Mouse (Mus musculus): ENCODE results near the gene Asphd2.

DNA sequence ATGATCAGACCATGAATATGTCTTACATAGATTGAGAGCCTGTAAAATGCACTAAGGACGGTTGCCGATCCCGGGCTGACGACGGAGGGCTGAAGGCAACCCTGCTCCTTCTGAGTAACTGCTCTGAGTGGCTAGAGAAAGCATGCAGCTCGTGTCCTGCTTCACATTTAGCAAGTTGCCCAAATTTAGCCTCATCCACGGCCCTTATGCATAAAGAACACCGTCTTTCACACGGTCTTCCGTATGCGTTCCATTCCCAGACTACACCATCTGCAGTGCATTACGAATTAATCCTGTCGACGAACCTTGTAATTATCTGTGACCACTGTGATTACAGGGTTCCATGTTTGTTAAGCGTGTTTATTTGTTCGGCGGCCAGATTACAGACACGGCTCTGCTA is 1.4 kb upstream of the Asphd2 start:
- no peak for TF ChIP-seq CTCF (IDR thresholded peaks at IDR 0.05; ENCODE audit: low read depth, low read length)
- no peak for TF ChIP-seq POLR2A (IDR thresholded peaks at IDR 0.05; ENCODE audit: borderline replicate concordance, low read depth, low read length)
